Mouse (Mus musculus): ENCODE measurements at regions not wholly inside any gene's neighbourhood (a gene's known extent, or its start where the extent isn't known, plus 50 kb on each side); places are given as distances from the start of the nearest gene placed in this dataset.
A peak's percentile ranks its signal among the peaks of the same experiment; 100 is the strongest.

GRCm38 (mm10) chr13:51899319-51900042 is 53.0 kb downstream of the Gadd45g start:
- DNase-seq, result no peak

GRCm38 (mm10) chr13:51900043-51900440 is 53.6 kb downstream of the Gadd45g start:
- DNase-seq, result no peak

- peak; percentile 43 for DNase-seq
Measured at GRCm38 (mm10) chr13:51902482-51903285, 56.2 kb downstream of the Gadd45g start.

- no peak for DNase-seq
Measured at GRCm38 (mm10) chr13:51903324-51903939, 57.0 kb downstream of the Gadd45g start.

GRCm38 (mm10) chr13:51905270-51905669 is 58.8 kb downstream of the Gadd45g start:
- DNase-seq, result no peak

GRCm38 (mm10) chr13:51906103-51906502 is 59.6 kb downstream of the Gadd45g start:
- DNase-seq, result no peak

- no peak for DNase-seq
Measured at GRCm38 (mm10) chr13:51908514-51908913, 62.0 kb downstream of the Gadd45g start.

GRCm38 (mm10) chr13:51911296-51911998 is 65.0 kb downstream of the Gadd45g start:
- DNase-seq, result no peak

- DNase-seq, result no peak
Measured at GRCm38 (mm10) chr13:51912477-51912876, 66.0 kb downstream of the Gadd45g start.

- no peak for DNase-seq
Measured at GRCm38 (mm10) chr13:51912994-51913393, 66.5 kb downstream of the Gadd45g start.

GRCm38 (mm10) chr13:51916666-51917240 is 70.3 kb downstream of the Gadd45g start:
- DNase-seq, result no peak

- DNase-seq, result no peak
Measured at GRCm38 (mm10) chr13:51917658-51918057, 71.2 kb downstream of the Gadd45g start.

- no peak for DNase-seq
Measured at GRCm38 (mm10) chr13:51918108-51918507, 71.6 kb downstream of the Gadd45g start.

GRCm38 (mm10) chr13:51918781-51919170 is 72.3 kb downstream of the Gadd45g start:
- no peak for DNase-seq

GRCm38 (mm10) chr13:51919171-51919793 is 72.8 kb downstream of the Gadd45g start:
- DNase-seq, result no peak

- no peak for DNase-seq
Measured at GRCm38 (mm10) chr13:51919937-51920336, 73.5 kb downstream of the Gadd45g start.

GRCm38 (mm10) chr13:51920511-51921351 is 74.3 kb downstream of the Gadd45g start:
- no peak for DNase-seq

GRCm38 (mm10) chr13:51921550-51921949 is 75.1 kb downstream of the Gadd45g start:
- no peak for DNase-seq

- no peak for DNase-seq
Measured at GRCm38 (mm10) chr13:51926764-51927163, 80.3 kb downstream of the Gadd45g start.

GRCm38 (mm10) chr13:51929730-51930129 is 83.3 kb downstream of the Gadd45g start:
- no peak for DNase-seq

- DNase-seq, result peak; percentile 39
Measured at GRCm38 (mm10) chr13:51930301-51930747, 83.8 kb downstream of the Gadd45g start.
